Mouse (Mus musculus): ENCODE measurements around the gene Sox10. TPM values are rescaled to one million over a fixed set of nuclear protein-coding genes. Genes with fewer than 3 reads are reported as not detected.

Sox10 gene
- polyA plus RNA-seq, 2 experiments, result 9.0 to 20.3 TPM

DNA sequence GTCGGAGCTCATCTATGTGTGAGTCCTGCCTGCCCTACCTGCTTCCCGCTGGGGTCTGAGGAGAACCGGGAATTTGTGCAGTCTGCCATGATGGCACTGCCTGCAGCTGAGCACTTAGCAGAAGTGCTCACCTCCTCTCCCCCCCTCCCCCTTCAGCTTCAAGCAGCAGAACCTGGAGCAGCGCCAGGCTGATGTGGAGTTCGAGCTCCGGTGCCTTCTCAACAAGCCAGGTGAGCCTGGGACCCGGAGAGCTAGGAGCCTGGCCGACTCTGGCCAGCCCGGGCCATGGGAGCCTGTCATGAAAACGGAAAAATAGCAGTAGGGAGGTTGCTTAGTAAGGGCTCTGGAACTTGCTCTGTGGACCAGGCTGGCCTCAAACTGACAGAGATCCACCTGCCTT, 34.3 kb downstream of the Sox10 start:
- DNase-seq (ENCODE audit: low spot score) (no peak), ATAC-seq (ENCODE audit: low FRiP score, low read depth) (no peak)
- Histone ChIP-seq H3K27ac (replicated peaks; ENCODE audit: low read depth, low read length) (no peak overlapping the region), H3K4me2 (replicated peaks; ENCODE audit: low read depth, low read length, severe bottlenecking) (no peak overlapping the region), H3K9ac (ENCODE audit: low read depth, low read length, severe bottlenecking) (no peak overlapping the region), H3K4me1 (ENCODE audit: control insufficient read depth, insufficient read depth, low read length) (peaks cover 8% of the 10 kb centered on the region), H3K9me3 (ENCODE audit: control insufficient read depth, low read length) (no peaks in the 10 kb centered on the region), H3K27me3 (ENCODE audit: control insufficient read depth, insufficient read depth, low read length) (no peaks in the 10 kb centered on the region), H3K4me3 (replicated peaks; ENCODE audit: low read length) (no peak overlapping the region), H3K36me3 (ENCODE audit: control insufficient read depth, insufficient read depth, low read length) (peaks cover 81% of the 10 kb centered on the region)
- no peak for TF ChIP-seq POLR2A (IDR thresholded peaks at IDR 0.05; ENCODE audit: borderline replicate concordance, extremely low read depth, insufficient read depth, insufficient read length)
- 77% methylated on average over 10 of the region's 10 CpGs for WGBS

DNA sequence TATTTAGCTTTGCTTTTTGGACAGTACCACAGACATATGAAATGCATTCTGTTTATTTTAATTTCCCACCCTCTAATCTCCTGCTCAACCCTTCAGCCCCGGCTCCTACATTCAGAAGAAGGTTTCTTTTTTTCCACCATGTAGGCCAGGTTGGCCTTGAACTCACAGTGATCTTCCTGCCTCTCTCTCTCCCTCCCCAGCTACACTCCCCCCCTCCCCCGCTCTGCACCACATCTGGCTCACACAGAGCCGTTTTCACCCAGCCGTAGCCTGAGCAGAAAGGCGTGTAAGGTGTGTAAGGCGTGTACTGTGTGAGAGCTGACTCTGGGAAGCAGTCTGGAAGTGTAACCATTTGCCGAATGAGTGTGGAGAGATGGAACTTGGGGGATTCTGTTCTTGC, 35.7 kb downstream of the Sox10 start:
- ATAC-seq (ENCODE audit: low FRiP score, low read depth) (no peak), DNase-seq (ENCODE audit: low spot score) (no peak)
- no peak overlapping the region for H3K4me3 ChIP-seq (replicated peaks; ENCODE audit: low read length)
- no peak overlapping the region for H3K27ac ChIP-seq (replicated peaks; ENCODE audit: low read depth, low read length)
- WGBS, result 76% methylated on average over 7 of the region's 7 CpGs
- no peak for TF ChIP-seq POLR2A (IDR thresholded peaks at IDR 0.05; ENCODE audit: borderline replicate concordance, extremely low read depth, insufficient read depth, insufficient read length)
- no peak overlapping the region for H3K4me2 ChIP-seq (replicated peaks; ENCODE audit: low read depth, low read length, severe bottlenecking)
- no peak overlapping the region for H3K9ac ChIP-seq (ENCODE audit: low read depth, low read length, severe bottlenecking)
- H3K9me3 ChIP-seq (ENCODE audit: control insufficient read depth, low read length), result no peaks in the 10 kb centered on the region
- no peaks in the 10 kb centered on the region for H3K27me3 ChIP-seq (ENCODE audit: control insufficient read depth, insufficient read depth, low read length)
- H3K4me1 ChIP-seq (ENCODE audit: control insufficient read depth, insufficient read depth, low read length), result no peaks in the 10 kb centered on the region
- peaks cover 92% of the 10 kb centered on the region for H3K36me3 ChIP-seq (ENCODE audit: control insufficient read depth, insufficient read depth, low read length)

DNA sequence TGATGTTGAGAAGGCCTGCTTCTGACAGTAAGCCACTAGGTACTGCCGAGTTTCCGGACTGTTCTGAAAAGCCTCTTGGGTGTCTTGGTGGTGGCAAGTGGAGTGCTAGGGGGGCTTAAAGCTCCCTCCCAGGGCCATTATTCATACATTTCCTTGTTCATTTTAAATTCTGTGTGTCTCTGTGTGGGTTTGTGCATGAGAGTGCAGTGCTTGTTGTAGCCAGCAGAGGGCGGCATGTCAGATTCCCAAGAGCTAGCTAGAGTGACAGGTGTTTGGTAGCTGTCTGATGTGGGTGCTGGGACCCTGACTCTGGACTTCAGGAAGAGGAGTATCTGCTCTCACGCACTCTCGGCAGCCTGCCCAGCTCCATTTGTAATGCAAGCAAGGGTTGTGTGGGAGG, 36.8 kb downstream of the Sox10 start:
- no peak for ATAC-seq (ENCODE audit: low FRiP score, low read depth)
- WGBS, result 98% methylated on average over 5 of the region's 5 CpGs
- DNase-seq (ENCODE audit: low spot score), result no peak
- Histone ChIP-seq H3K27me3 (ENCODE audit: control insufficient read depth, insufficient read depth, low read length) (no peaks in the 10 kb centered on the region), H3K4me2 (replicated peaks; ENCODE audit: low read depth, low read length, severe bottlenecking) (no peak overlapping the region), H3K4me3 (replicated peaks; ENCODE audit: low read length) (no peak overlapping the region), H3K9ac (ENCODE audit: low read depth, low read length, severe bottlenecking) (no peak overlapping the region), H3K27ac (replicated peaks; ENCODE audit: low read depth, low read length) (no peak overlapping the region), H3K36me3 (ENCODE audit: control insufficient read depth, insufficient read depth, low read length) (peaks cover 92% of the 10 kb centered on the region), H3K4me1 (ENCODE audit: control insufficient read depth, insufficient read depth, low read length) (no peaks in the 10 kb centered on the region), H3K9me3 (ENCODE audit: control insufficient read depth, low read length) (no peaks in the 10 kb centered on the region)
- TF ChIP-seq POLR2A (IDR thresholded peaks at IDR 0.05; ENCODE audit: borderline replicate concordance, extremely low read depth, insufficient read depth, insufficient read length), result no peak

DNA sequence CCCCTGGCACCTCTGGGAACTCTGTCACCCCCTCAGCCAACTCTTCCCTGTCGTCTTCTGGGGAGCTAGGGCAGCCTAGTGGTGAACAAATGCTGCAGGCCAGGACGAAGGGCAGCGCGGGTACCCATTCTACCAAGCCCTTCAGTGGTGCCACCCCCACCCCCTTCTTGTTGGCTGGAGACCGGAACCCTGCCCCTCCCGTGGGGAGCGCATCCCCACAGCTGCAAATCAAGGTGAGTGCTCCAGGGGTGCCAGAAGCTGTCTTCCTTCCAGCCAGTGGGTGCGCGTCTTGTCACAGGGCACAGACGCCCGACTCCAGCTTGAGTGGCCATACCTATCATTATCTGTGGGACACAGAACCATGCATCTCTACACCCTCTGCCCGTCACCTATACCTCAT, 37.9 kb downstream of the Sox10 start:
- Histone ChIP-seq H3K27me3 (ENCODE audit: control insufficient read depth, insufficient read depth, low read length) (no peaks in the 10 kb centered on the region), H3K4me2 (replicated peaks; ENCODE audit: low read depth, low read length, severe bottlenecking) (no peak overlapping the region), H3K36me3 (ENCODE audit: control insufficient read depth, insufficient read depth, low read length) (peaks cover 93% of the 10 kb centered on the region), H3K4me1 (ENCODE audit: control insufficient read depth, insufficient read depth, low read length) (no peaks in the 10 kb centered on the region), H3K9ac (ENCODE audit: low read depth, low read length, severe bottlenecking) (no peak overlapping the region), H3K4me3 (replicated peaks; ENCODE audit: low read length) (no peak overlapping the region), H3K9me3 (ENCODE audit: control insufficient read depth, low read length) (no peaks in the 10 kb centered on the region), H3K27ac (replicated peaks; ENCODE audit: low read depth, low read length) (no peak overlapping the region)
- TF ChIP-seq POLR2A (IDR thresholded peaks at IDR 0.05; ENCODE audit: borderline replicate concordance, extremely low read depth, insufficient read depth, insufficient read length), result no peak
- 95% methylated on average over 12 of the region's 12 CpGs for WGBS
- DNase-seq (ENCODE audit: low spot score) (no peak), ATAC-seq (ENCODE audit: low FRiP score, low read depth) (no peak)

DNA sequence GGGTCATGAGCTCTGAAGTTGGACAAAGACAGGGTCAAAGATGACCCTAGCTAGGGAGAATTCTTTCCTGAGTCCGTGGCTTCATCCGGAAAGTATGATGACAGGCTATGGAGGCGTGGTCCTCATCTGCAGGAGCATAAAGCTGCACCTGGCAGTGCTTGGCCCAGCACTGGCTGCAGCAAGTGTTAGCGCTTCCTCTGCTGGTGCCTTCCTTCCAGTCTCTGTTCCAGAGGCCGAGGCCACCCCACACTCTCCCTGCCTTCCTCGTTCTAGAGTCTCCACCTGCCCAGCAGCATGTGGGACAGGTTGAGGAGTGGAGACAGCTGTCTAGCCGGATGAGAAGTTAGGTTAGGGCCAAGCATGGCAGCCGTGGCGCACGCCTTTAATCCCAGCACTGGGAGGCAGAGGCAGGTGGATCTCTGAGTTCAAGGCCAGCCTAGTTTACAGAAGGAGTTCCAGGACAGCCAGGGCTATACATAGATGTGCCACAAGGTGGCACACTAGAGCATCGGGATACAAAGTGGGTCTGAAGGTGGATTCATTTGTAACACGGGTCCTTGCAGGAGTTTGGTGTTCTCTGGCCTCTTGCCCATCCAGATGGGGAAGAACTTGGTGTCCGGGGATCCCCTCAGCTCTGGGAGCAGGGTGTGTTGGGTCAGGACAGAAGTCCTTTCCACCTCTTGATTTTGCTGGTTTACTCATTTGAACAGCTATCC, 38.7 kb downstream of the Sox10 start:
- no peak overlapping the region for H3K27ac ChIP-seq (replicated peaks; ENCODE audit: low read depth, low read length)
- no peak for ATAC-seq (ENCODE audit: low FRiP score, low read depth)
- 78% methylated on average over 13 of the region's 13 CpGs for WGBS
- H3K4me3 ChIP-seq (replicated peaks; ENCODE audit: low read length), result no peak overlapping the region
- no peaks in the 10 kb centered on the region for H3K4me1 ChIP-seq (ENCODE audit: control insufficient read depth, insufficient read depth, low read length)
- H3K4me2 ChIP-seq (replicated peaks; ENCODE audit: low read depth, low read length, severe bottlenecking), result no peak overlapping the region
- no peak for DNase-seq (ENCODE audit: low spot score)
- H3K36me3 ChIP-seq (ENCODE audit: control insufficient read depth, insufficient read depth, low read length), result peaks cover 92% of the 10 kb centered on the region
- H3K9ac ChIP-seq (ENCODE audit: low read depth, low read length, severe bottlenecking), result no peak overlapping the region
- no peaks in the 10 kb centered on the region for H3K27me3 ChIP-seq (ENCODE audit: control insufficient read depth, insufficient read depth, low read length)
- H3K9me3 ChIP-seq (ENCODE audit: control insufficient read depth, low read length), result no peaks in the 10 kb centered on the region
- TF ChIP-seq POLR2A (IDR thresholded peaks at IDR 0.05; ENCODE audit: borderline replicate concordance, extremely low read depth, insufficient read depth, insufficient read length), result no peak

All from limb, embryonic 14.5 days (tissue).